Mouse (Mus musculus) layer of hippocampus, adult 9-11 months (tissue): ENCODE data around the gene Pcgf5.

Experiments used
- DNase-seq: peaks from one replicate; pipeline ENCODE4 v3.0.0; 2022

Pcgf5 gene

DNA sequence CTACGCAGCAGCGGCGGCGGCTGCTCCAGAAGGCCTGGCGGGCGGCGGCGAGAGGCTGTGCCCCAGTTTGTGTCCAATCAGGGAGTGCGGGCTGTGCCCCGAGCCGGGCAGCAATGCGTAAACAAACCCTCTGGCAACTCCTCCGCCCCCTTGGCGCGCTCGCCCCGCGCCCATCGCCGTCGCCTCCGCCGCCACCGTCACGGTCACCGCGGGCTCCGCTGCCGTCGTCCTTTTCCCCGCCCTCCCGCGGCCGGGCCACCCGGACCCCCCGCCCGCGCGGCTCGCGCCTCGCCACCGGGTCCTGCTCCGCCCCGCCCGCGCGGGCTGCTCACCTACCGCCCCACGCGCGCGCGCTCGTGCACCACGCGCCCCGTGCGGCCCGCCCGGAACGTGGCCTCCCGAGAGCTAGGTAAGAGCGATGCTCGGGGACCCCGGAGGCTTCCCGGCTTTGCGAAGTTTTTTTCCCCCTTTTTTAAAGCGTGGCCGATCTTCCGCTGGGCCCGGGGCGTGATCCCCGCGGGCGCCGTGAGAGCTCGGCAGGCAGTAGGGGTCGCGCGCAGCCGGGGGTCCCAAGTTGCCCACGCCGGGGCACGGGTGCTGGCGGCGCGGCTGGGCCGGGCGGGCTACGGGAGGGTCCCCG lies at the start of gene Pcgf5:
Gene Pcgf5 (plus strand): TSS at position 149 of the 640 bp plus-strand sequence.
- peak; percentile 57 for DNase-seq

DNA sequence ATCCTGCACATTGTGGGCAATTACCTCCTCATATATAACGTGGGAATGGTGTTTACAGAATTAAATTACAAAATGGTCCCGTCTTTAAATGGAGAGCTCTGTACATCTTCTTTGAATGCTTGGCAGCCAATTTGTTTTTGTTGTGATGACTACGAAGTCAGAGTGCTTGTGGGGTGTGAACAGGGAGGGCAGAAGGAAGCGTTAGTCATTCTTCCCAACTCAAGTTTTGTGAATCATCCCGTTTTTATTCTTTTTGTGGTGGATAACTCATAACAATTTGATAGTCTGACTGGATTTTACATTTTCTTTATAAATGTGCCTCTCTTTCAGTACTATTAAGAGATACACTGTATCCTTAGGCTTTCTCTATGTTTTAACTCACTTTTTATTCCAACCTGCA lies 42.6 kb upstream of the Pcgf5 start:
- DNase-seq = no peak

DNA sequence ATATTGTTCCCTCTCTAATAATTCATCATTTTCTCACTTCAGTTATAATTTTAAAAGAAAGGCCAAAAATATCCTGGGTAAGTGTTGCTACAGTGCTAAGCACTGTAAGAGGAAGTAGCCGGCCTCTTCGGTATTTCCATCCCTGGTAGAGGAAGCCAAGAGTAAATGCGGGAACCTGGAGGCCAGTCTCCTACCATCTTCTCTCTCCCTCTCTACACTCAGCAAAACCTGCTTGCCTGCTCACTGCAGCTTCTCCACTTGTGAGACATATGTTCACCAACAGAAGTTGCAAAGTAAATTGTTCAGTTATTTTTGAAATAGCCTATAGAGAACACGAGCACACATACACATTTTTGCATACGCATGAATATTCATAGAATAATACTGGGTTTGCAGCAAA lies 34.1 kb upstream of the Pcgf5 start:
- peak; percentile 9 for DNase-seq

DNA sequence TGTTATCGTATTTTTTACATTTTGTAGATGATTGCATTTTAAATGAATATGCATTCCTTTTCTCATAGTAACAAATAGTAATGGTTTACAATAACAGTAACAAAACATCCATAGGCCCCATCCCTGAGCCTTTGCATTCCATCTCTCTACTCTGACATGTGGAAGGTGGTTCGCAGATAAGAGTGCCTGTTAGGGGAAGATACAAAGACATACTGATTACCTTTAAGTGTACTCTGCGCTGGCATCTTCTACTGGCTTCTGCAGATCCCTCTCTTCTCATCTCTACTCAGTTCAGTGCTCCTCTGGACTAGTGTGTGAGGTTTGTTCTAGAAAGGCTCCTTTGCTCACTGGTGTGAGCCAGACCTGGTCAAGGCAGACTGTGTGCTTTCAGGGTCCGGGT lies 28.4 kb upstream of the Pcgf5 start:
- no peak for DNase-seq

DNA sequence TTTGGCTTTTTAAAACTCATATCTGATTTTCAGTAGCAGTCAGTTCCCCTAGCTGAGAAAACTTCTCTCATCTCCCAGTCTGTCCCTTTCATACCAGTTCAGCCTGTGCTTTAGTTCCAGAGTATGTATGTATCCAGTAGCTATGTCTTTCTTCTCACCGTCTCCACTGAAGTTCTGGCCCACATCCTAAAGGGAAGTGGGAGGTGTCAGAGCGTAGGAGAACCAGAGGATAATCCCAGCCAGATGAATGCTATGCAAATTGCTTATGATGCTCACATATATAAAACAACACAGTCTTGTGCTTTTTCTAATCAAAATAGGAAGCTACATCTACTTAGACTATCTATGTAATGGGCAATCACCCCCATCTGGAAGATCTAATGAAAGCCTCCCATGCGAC lies 27.0 kb upstream of the Pcgf5 start:
- peak; percentile 3 for DNase-seq

DNA sequence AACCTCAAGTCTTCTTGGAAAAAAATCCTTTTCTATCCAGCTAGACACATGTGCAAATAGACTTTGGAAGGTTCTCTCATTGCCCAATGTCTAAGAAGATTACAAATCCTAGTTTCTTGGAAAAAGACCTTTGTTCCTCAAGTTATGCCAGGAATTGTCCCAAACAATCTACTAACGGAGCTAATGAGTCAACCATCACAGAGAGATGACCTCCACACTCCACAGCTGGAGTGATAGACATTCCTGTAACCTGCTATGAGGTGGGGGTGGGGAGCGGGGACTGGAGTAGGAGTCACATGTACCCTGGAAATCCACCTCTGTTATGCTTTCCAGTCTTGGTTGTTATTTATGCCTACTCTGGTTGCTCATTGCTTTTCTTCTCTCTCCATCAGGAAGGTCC lies 24.8 kb upstream of the Pcgf5 start:
- DNase-seq = no peak

DNA sequence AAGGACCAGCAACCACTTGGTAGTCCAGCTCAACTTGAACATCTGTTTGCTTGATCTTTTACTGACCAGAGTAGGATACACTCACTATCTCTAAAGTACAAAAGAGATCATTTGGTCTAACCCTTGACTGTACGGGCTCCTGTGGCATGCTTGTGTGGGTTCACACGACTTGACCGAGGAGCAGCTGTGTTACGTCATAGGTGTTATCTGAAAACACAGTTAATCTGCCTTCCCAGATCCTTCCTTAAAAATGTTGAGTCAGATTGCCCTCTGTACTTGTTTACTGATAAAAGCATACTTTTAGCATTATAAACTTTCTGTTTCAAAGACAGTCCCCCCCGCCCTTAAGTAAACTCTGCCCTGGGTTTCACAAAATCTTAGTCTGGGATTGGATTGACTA lies 19.4 kb upstream of the Pcgf5 start:
- no peak for DNase-seq

DNA sequence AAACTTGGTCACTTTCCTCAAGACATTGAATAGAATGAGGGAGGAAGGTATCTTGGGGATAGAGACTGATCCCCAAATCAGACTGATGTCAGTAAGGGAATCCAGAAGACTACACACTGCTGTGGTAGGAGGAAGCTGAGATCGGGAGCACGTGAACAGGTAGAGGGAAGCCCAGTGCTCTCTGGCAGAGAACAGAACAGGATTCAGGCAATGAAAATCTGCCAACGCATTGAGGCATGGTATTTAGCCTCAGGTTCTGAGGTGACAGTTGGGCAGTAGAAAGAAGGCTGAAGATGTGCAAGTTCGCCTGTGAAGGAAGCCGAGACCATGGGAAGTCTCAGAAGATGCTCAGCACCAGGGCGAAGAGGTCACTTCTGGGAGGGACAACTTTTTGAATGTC lies 733 bp upstream of the Pcgf5 start:
- no peak for DNase-seq

DNA sequence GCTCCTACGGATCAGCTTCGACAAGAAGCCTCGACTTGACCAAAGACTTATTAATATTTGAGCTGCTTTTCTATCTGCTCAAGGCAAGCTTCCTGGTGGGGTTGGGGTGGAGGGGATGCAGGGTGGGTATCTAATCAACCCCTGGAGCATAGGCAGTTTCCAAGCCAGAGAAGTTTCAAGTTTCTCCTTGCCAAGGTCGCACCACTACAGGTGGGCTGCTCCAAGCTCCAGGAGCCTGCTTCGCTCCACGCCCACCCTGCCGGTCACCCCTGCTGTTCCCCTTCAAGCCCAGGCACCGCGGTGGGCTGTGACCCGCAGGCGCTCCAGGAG lies 313 bp upstream of the Pcgf5 start:
- DNase-seq = no peak

DNA sequence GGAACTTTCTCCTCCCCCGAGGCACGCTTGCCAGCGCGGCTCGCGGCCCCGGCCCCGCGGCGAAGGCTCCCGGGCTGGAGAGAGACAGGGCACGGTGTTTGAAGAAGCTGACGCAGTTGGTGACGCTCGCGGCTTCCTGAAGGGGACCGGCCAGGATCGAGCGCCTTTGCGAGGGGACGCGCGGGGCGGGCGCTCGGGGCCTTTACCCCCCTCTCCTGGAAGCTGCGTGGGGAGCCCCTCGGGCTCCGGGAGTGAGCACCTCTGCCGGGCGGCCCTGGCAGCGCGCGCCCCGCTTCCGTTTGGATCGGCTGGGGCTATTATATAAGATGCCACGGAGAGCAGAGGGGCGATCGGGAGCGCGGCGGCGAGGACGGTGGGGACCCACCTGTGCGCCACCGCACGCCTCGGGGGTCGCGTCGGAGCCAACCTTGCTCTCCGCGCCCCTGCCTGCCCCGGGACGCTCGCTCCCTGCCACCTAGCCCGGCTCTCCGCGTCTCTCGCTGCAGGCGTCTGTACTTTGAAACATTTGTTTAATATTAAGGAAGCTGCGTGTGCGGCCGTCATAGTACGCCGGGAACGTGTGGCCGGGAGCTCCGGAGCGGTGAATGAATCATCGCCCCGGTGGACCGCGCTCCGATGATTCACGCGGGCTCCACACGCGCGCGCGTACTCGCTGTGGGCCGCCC lies 835 bp downstream of the Pcgf5 start:
- DNase-seq = peak; percentile 56

DNA sequence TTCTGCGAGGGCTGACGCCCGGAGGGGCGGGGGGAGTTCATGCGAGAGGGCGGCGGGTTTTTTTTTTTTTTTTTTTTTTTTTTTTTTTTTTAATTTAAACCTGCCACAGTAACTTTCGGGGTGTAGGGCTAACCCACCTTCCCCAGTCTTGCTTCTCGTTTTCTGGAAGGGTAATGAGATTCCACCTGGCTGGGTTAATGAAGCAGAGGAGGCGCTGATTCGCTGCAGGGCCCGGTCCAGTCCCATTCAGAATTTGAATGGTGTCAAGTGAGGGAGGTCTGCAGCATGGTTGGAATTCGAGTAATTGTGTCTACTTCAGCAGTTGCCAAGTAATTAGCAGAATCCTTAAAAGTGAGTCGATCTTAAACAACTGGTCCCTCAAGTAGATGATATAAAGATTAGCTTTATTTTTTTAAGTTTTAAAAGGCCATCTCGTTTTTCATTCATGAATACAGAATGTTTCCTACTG lies 1.4 kb downstream of the Pcgf5 start:
- DNase-seq = no peak

DNA sequence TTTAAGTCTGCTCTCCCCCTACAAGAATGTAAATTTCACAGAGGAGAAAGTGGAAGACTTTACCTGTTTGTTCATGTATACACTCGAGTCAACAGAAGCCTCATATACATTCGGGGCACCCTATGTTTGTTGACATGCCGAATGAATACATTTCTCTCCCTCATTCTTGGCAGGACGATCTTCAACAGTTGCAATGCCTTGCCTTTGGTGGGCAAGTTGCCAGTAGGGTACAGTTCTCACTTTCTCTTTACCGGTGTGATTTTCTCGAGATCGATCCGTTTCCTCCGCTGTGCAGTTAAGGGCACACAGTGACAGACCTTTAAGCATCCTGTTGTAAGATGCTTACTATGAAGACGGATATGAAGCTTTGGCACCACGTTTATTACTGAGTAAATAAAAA lies 2.1 kb downstream of the Pcgf5 start:
- no peak for DNase-seq

DNA sequence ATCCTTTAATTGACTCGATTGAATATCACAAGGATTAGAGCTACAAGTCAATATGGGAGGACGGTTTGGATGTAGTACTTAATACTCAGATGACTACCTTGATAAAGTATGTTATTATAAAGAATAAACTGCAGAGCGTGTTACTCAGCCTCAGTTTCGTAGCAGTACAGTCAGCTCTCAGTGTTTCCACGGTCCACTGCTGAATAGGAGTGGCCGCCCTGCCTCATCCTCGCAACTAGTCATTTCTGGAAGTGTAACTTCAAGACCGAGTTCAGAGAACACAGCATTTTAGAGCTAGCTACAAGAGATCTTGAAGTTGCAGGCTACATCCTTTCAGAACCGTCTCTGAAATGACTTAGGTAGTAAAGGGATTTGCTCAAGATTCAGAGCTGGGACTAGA lies 2.8 kb downstream of the Pcgf5 start:
- DNase-seq = no peak

DNA sequence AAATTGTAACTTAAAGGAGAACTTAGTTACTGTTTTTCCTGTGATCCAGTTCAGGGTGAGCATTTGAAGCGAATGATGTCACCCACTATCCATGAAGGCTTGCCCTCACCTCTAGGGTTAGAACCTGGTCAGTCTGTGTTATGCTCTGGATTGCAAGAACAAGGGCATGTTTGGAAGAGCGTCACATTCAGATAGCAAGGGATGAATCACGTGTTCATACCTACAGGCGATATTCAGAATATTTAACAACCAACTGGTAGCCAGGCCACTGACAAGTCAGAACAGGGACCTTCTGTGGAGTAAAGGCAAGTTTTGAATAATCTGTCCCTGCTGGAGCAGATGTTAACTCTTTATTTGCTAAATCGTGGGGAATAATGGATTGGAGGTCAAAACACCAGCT lies 14.4 kb downstream of the Pcgf5 start:
- DNase-seq = no peak

DNA sequence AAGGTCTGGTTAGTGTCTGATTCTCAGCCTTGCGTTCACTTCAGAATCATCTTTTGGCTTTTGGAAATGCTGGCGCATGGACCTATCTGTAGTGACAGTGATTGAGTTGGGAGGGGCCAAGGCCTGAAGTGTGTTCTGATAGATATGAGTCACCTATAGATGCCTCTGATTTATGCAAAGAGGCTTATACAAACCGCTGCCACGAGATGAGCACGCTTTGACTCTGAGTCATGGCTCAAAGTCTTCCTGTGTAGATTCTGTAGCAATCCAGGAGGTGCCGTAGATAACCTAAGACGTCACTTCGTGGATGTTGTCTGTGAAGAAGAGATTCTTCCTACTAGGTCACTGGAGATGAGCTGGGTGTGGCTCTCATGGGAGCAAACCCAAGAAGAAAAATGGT lies 16.6 kb downstream of the Pcgf5 start:
- no peak for DNase-seq

DNA sequence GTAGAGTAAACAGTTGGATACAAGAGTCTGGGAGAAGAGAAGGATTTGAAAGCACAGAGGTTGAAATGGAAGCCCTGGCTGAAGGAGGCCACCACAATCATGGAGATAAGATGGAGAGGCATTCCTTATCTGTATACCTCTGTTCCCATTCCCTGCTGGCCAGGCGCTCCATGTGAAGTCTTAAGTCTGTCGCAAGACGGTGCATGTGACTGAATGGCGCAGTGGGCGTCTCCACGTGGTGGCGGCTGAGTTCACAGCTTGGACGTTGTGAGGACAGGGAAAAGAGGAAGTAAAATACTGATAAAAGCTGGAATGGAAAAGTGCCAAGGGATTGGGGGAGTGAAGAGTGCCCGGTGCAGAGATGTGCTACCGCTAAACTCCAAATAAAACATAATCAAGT lies 23.4 kb downstream of the Pcgf5 start:
- no peak for DNase-seq

DNA sequence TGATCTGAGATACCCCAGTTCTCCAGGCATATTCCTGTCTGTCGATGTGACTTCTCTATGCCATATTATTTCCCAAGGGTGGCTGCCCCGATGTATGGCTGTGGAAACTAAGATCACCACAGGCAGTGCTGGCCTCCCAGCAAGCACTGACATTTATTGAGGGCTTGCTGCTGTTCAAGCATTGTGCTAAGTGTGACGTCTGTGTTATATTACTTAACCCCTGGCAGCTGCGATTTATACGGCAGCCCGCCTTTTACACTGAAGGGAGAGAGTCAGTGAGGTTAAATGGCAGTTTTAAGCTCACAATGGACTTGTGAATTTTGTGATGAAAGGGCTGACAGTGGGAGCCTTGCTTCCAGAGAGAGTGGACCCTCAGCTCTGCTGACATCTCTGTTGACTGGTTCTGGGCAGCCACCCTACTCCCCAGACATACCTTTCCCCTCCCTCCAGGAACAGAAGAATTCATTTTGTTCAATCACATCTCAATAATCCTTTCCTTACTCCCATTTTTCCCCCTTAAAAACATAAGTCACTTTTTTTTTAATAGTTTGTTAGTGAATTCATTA lies 25.0 kb downstream of the Pcgf5 start:
- DNase-seq = no peak

DNA sequence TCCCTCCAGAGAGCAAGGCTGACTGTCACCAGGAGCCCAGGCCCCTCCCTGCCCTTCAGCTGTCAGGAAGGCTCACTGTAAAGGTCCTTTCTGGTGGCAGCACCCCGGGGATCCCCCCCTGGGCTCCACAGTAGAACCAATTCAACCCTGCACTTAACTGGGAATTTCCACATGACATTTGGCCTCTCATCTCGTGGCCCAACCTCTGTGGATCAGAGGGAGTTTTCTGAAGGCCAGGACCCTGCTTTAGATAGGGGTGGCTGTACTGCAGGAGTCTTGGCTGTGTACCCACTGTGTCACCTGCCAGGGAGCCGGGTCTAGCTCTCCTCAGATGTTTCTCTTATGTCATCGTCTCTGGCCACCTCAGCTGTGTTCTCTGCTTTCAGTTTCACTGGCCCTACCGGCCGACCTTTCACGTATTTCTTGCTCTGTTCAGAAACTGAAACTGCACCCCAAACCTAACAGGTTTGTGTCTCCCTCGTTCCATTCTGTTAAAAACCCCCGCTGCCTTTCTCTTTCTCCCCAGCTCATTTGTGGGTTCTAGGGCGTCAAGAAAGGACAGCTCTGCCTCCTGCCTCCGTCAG lies 27.2 kb downstream of the Pcgf5 start:
- DNase-seq = no peak

DNA sequence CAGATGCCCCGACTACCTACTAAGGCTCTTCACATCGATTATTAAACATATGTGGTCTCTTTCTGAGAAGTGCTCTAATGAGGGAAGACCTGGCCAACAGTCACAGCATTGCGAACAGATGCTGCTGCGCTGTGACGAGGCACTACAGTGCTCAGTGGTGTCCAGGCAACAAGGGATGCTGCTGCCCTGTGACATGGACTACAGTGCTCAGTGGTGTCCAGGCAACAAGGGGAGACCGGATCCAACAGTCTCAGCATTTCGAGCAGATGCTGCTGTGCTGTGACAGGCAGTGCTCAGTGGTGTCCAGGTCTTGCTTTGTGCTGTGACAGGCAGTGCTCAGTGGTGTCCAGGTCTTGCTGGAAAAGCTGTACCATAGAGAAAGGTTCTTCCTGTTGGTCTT lies 29.6 kb downstream of the Pcgf5 start:
- DNase-seq = peak; percentile 9

DNA sequence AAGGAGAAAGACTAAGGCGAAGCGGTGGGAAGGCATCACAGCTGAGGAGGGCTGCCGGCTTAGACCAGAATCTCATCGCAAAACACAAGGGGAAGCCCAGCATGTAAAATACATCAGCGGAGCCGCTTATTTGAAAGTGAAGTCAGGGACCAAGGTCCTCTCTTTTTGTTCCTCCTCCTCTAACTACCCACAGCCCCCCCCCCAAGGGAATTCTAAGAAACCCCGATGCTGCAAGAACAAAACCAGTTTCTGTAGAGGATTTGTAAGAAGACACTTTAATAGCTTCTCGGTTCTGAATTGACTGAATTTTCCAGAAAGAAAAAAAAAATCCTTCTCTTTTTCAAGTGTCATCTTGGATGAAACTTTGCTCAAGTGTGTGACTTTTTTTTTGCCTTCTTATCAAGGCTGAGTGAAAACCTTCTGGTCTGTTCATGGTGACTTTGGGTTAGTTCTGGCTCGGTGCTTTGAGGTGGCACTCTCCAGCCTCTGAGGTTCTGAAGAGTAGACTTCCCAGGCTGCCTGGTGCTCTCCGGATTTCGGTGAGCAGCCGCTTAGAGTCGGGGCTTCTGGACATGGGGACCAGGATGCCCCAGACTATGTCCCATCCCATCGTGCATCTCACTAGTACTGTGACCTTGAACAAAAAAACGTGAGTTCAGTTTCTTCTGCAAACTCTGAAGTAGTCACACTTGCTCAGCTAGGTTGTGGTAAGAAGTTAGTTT lies 30.6 kb downstream of the Pcgf5 start:
- no peak for DNase-seq

DNA sequence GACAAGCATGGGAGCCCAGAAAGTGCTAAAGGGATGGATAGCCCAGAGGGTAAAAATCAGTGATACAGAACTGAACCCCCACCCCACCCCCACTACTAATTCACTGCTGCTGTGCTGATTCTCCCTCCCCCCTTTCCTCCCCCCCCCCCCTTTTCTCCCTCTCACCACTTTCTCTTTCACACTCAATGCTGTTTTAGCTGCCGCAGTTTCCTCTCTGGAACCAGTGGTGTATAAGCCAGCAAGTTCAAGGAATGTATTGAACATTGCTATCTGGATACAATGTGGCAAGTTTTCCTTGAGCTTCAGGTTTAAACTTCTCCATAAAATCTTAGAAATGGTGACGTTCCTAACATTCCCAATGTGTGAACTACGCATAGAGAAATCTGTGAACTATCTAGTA lies 34.8 kb downstream of the Pcgf5 start:
- DNase-seq = no peak

DNA sequence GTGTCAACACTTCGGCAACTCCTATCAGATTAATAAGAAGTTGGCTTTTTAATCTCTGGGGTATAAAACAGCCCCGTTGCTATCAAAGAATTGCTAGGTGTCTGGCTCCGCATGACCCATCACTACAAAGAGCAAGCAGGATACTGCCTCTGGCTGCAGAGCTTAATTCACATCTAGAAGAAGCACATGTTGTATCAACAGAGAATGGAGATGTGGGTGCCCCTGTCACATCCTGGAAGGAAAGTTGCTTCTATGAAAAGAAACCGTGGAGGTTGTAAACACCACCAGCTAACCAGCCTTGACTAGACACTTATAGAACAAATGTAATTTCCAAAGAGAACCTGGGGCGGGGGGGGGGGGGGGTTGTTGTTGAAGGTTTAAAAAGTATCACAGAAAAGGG lies 35.9 kb downstream of the Pcgf5 start:
- no peak for DNase-seq

DNA sequence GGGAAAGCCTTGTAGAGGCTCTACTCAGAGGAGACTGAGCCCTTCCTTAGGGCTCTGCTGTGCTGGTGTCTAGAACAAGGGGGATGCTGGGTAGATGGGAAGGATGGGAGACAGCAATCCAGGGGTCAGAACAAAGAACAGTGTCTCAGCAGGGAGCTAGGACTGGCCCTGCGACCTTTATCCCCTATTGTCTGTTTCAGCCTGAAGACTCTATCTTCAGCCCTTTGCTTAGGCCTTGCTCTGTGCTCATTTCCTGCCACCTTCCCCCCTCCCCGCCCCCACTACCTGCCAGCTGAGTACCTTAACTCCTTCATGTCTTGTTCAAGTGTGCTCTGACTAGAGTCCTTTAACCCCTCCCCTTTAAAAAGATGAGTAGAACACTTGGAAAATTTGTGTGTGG lies 36.3 kb downstream of the Pcgf5 start:
- DNase-seq = no peak

DNA sequence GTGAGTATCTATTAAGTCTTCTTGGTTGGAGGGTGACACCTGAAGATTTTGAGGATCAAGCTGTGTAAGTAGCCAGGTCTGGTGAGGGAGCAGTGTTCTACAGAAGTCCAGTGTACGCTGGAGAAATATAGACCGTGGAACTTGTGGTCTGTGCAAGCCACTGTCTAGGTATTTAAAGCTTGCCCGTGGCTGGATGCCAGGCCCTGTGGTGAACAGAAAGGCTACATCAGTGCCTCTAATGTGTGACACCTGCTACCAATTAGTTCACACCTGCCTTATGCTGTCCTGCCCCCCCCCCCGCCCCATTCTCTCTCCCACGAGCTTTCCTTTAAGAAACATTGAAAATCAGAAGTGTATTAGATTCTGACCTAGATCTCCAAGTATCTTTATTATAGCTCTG lies 40.4 kb downstream of the Pcgf5 start:
- DNase-seq = no peak
